Mouse (Mus musculus): ENCODE results near the gene Gm26938.

GRCm38 (mm10) chr5:139829384-139829783, 3.2 kb upstream of the Gm26938 start:
- TF ChIP-seq CTCF (IDR thresholded peaks at IDR 0.05; ENCODE audit: insufficient read depth, low read length) (no peak), POLR2A (IDR thresholded peaks at IDR 0.05; ENCODE audit: borderline replicate concordance, extremely low read depth, low read depth, low read length) (no peak)

Data from lung, adult 2 months (tissue).